Mouse (Mus musculus): Measurements from ENCODE around the gene Stoml1. TPM values are rescaled to one million over a fixed set of nuclear protein-coding genes. Genes with fewer than 3 reads are reported as not detected.
"Not testable (repeated sequence)": the region's sequence is repeated elsewhere in the genome, so short reads cannot be mapped to it uniquely, and the experiment has no call there.

The Stoml1 gene
- polyA plus RNA-seq, 1 experiment, result 99.1 TPM

GRCm38 (mm10) chr9:58270081-58270480 is 17.1 kb downstream of the Stoml1 start:
- TF ChIP-seq POLR2A (IDR thresholded peaks at IDR 0.05; ENCODE audit: borderline replicate concordance, insufficient read depth, low read length) (no peak), CTCF (IDR thresholded peaks at IDR 0.05; ENCODE audit: borderline replicate concordance, insufficient read depth, low read depth, low read length) (no peak)
- Histone ChIP-seq H3K4me3 (replicated peaks; ENCODE audit: insufficient read depth, low read depth, low read length) (no peak overlapping the region), H3K27ac (ENCODE audit: insufficient read depth, low read length) (no peak overlapping the region), H3K27me3 (ENCODE audit: control insufficient read depth, insufficient read depth, low read length) (no peaks in the 10 kb centered on the region), H3K4me1 (ENCODE audit: control insufficient read depth, insufficient read depth, low read length) (peaks cover 2% of the 10 kb centered on the region; the same call in 1 of the 2 replicates)
- 62% methylated on average over 3 of the region's 3 CpGs for WGBS
- DNase-seq, result no peak

- H3K4me1 ChIP-seq (ENCODE audit: control insufficient read depth, insufficient read depth, low read length), result peaks cover 10% of the 10 kb centered on the region; the same call in 1 of the 2 replicates
- no peak overlapping the region for H3K27ac ChIP-seq (ENCODE audit: insufficient read depth, low read length)
- WGBS, result 96% methylated on average over 3 of the region's 3 CpGs
- TF ChIP-seq CTCF (IDR thresholded peaks at IDR 0.05; ENCODE audit: borderline replicate concordance, insufficient read depth, low read depth, low read length) (no peak), POLR2A (IDR thresholded peaks at IDR 0.05; ENCODE audit: borderline replicate concordance, insufficient read depth, low read length) (no peak)
- no peak overlapping the region for H3K4me3 ChIP-seq (replicated peaks; ENCODE audit: insufficient read depth, low read depth, low read length)
- no peaks in the 10 kb centered on the region for H3K27me3 ChIP-seq (ENCODE audit: control insufficient read depth, insufficient read depth, low read length)
- no peak for DNase-seq
Observed at GRCm38 (mm10) chr9:58271109-58271508, 18.1 kb downstream of the Stoml1 start.

GRCm38 (mm10) chr9:58271551-58271950 is 18.6 kb downstream of the Stoml1 start:
- not testable (repeated sequence) for H3K27me3 ChIP-seq (ENCODE audit: control insufficient read depth, insufficient read depth, low read length); H3K27ac ChIP-seq (ENCODE audit: insufficient read depth, low read length); H3K4me3 ChIP-seq (replicated peaks; ENCODE audit: insufficient read depth, low read depth, low read length); DNase-seq; H3K4me1 ChIP-seq (ENCODE audit: control insufficient read depth, insufficient read depth, low read length)
- 96% methylated on average over 9 of the region's 9 CpGs for WGBS

DNA sequence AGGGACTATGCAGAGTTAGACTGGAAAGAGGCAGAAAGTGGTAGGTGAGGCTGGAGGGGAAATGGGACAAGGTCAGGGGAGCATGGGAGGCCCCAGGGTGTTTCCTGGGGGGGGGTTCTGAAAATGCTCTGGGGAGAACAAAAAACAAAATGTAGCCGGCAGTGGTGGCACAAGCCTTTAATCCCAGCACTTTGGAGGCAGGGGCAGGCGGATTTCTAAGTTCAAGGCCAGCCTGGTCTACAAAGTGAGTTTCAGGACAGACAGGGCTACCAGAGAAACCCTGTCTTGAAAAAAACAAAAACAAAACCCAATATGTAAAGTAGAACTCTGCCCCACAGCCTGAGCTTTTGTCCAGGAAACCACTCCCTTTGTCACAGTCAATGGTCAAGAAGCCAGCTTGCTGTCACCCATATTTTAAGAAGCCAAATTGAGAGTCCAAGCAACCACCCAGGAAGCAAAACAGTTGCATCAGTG is 19.1 kb downstream of the Stoml1 start:
- TF ChIP-seq CTCF (IDR thresholded peaks at IDR 0.05; ENCODE audit: borderline replicate concordance, insufficient read depth, low read depth, low read length) (no peak), POLR2A (IDR thresholded peaks at IDR 0.05; ENCODE audit: borderline replicate concordance, insufficient read depth, low read length) (no peak)
- H3K27ac ChIP-seq (ENCODE audit: insufficient read depth, low read length), result no peak overlapping the region
- H3K27me3 ChIP-seq (ENCODE audit: control insufficient read depth, insufficient read depth, low read length), result no peaks in the 10 kb centered on the region
- 85% methylated on average over 2 of the region's 2 CpGs for WGBS
- H3K4me1 ChIP-seq (ENCODE audit: control insufficient read depth, insufficient read depth, low read length), result peaks cover 10% of the 10 kb centered on the region; the same call in 1 of the 2 replicates
- no peak overlapping the region for H3K4me3 ChIP-seq (replicated peaks; ENCODE audit: insufficient read depth, low read depth, low read length)
- no peak for DNase-seq

- 88% methylated on average over 9 of the region's 9 CpGs for WGBS
- no peak for TF ChIP-seq CTCF (IDR thresholded peaks at IDR 0.05; ENCODE audit: borderline replicate concordance, insufficient read depth, low read depth, low read length)
- no peak for TF ChIP-seq POLR2A (IDR thresholded peaks at IDR 0.05; ENCODE audit: borderline replicate concordance, insufficient read depth, low read length)
- no peak for DNase-seq
- no peaks in the 10 kb centered on the region for H3K27me3 ChIP-seq (ENCODE audit: control insufficient read depth, insufficient read depth, low read length)
- H3K4me1 ChIP-seq (ENCODE audit: control insufficient read depth, insufficient read depth, low read length), result peaks cover 10% of the 10 kb centered on the region; the same call in 1 of the 2 replicates
- no peak overlapping the region for H3K4me3 ChIP-seq (replicated peaks; ENCODE audit: insufficient read depth, low read depth, low read length)
- no peak overlapping the region for H3K27ac ChIP-seq (ENCODE audit: insufficient read depth, low read length)
Observed at GRCm38 (mm10) chr9:58272855-58273254, 19.9 kb downstream of the Stoml1 start.

DNA sequence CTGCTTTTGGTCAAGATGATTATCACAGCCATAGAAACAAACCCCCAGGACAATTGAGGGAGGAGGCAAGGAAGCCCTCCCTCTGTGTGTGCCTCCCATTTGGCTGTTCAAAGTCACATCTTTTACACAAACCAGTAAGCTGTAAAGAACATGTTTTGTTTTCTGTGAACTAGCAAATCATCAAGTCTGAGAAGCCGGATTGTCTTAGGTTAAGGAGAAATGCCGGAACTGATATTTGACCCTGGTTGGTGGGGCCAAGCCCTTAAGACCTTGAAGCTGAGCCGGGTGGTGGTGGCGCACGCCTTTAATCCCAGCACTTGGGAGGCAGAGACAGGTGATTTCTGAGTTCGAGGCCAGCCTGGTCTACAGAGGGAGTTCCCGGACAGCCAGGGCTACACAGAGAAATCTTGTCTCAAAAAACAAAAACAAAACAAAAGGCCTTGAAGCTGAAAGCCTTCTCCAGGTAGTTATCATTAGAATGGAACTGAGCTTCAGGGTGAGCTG is 21.2 kb downstream of the Stoml1 start:
- Histone ChIP-seq H3K4me1 (ENCODE audit: control insufficient read depth, insufficient read depth, low read length) (peaks cover 10% of the 10 kb centered on the region; the same call in 1 of the 2 replicates), H3K27me3 (ENCODE audit: control insufficient read depth, insufficient read depth, low read length) (no peaks in the 10 kb centered on the region), H3K27ac (ENCODE audit: insufficient read depth, low read length) (no peak overlapping the region), H3K4me3 (replicated peaks; ENCODE audit: insufficient read depth, low read depth, low read length) (no peak overlapping the region)
- no peak for TF ChIP-seq CTCF (IDR thresholded peaks at IDR 0.05; ENCODE audit: borderline replicate concordance, insufficient read depth, low read depth, low read length)
- no peak for TF ChIP-seq POLR2A (IDR thresholded peaks at IDR 0.05; ENCODE audit: borderline replicate concordance, insufficient read depth, low read length)
- no peak for DNase-seq
- WGBS, result 92% methylated on average over 7 of the region's 7 CpGs

DNA sequence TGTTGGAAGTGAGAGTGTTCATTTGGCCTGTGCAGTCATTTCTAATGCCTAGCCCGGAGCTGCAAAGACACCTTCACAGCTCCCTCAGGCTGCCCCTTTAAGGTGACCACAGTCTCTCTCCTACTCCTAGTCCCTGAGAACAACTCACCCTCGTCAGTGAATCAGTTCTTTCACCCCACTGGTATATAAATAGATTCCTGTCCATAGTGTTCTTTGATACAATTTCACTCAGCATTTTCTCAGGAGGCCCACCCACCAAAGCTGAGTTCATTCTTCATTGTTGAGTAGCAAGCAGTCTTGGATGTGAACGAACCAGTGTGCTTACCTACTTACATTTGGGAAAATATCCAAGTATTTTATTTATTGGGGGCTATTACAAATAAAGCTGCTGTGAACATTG is 21.7 kb downstream of the Stoml1 start:
- Histone ChIP-seq H3K27me3 (ENCODE audit: control insufficient read depth, insufficient read depth, low read length) (no peaks in the 10 kb centered on the region), H3K4me3 (replicated peaks; ENCODE audit: insufficient read depth, low read depth, low read length) (no peak overlapping the region), H3K4me1 (ENCODE audit: control insufficient read depth, insufficient read depth, low read length) (peaks cover 10% of the 10 kb centered on the region; the same call in 1 of the 2 replicates), H3K27ac (ENCODE audit: insufficient read depth, low read length) (no peak overlapping the region)
- no peak for DNase-seq
- no peak for TF ChIP-seq CTCF (IDR thresholded peaks at IDR 0.05; ENCODE audit: borderline replicate concordance, insufficient read depth, low read depth, low read length)
- no peak for TF ChIP-seq POLR2A (IDR thresholded peaks at IDR 0.05; ENCODE audit: borderline replicate concordance, insufficient read depth, low read length)
- WGBS, result 83% methylated on average over 3 of the region's 3 CpGs

DNA sequence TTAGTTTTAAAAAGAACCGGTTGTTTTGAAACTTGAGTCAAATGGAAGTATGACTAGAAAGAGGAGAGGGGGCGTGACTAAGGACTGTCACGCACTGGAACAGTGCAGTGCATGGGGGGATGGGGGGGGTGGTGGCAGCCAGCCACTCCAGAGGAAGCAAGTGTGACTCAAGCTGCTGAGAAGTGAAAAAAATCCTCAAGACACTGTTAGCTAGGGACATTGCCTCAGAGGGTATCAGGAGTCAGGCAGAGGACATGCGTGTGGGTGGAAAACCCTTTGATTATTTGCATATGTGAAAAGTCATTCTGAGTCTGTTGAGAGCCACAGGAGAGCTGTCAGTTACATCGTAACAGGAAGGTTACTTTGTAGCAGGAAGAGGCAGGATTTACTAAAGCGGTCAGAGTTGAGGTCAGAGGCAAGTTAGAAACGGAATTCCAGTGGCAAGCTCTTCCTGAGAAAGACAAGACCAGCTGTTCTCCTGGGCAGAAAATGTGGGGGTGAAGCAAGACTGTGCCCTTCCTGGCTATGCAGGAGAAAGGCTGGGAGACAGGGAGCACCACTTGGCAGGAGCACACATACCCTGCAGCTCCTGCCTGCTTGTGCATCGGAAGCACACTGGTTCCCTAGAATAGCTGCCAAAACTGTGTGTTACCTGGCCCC is 22.3 kb downstream of the Stoml1 start:
- 28% methylated on average over 8 of the region's 8 CpGs for WGBS
- Histone ChIP-seq H3K27ac (ENCODE audit: insufficient read depth, low read length) (no peak overlapping the region), H3K4me1 (ENCODE audit: control insufficient read depth, insufficient read depth, low read length) (peaks cover 10% of the 10 kb centered on the region; the same call in 1 of the 2 replicates), H3K4me3 (replicated peaks; ENCODE audit: insufficient read depth, low read depth, low read length) (no peak overlapping the region), H3K27me3 (ENCODE audit: control insufficient read depth, insufficient read depth, low read length) (no peaks in the 10 kb centered on the region)
- DNase-seq, result peak; percentile 44 to 62
- TF ChIP-seq POLR2A (IDR thresholded peaks at IDR 0.05; ENCODE audit: borderline replicate concordance, insufficient read depth, low read length), result no peak
